Mouse (Mus musculus): ENCODE measurements around the gene Slc35f5. TPM values are rescaled to one million over a fixed set of nuclear protein-coding genes. Genes with fewer than 3 reads are reported as not detected.
A peak's percentile ranks its signal among the peaks of the same experiment; 100 is the strongest.
"Not testable (repeated sequence)": the region's sequence is repeated elsewhere in the genome, so short reads cannot be mapped to it uniquely, and the experiment has no call there.

Slc35f5 gene
- total RNA-seq (2021) = 100 to 1,000 TPM; 119 to 131 TPM

DNA sequence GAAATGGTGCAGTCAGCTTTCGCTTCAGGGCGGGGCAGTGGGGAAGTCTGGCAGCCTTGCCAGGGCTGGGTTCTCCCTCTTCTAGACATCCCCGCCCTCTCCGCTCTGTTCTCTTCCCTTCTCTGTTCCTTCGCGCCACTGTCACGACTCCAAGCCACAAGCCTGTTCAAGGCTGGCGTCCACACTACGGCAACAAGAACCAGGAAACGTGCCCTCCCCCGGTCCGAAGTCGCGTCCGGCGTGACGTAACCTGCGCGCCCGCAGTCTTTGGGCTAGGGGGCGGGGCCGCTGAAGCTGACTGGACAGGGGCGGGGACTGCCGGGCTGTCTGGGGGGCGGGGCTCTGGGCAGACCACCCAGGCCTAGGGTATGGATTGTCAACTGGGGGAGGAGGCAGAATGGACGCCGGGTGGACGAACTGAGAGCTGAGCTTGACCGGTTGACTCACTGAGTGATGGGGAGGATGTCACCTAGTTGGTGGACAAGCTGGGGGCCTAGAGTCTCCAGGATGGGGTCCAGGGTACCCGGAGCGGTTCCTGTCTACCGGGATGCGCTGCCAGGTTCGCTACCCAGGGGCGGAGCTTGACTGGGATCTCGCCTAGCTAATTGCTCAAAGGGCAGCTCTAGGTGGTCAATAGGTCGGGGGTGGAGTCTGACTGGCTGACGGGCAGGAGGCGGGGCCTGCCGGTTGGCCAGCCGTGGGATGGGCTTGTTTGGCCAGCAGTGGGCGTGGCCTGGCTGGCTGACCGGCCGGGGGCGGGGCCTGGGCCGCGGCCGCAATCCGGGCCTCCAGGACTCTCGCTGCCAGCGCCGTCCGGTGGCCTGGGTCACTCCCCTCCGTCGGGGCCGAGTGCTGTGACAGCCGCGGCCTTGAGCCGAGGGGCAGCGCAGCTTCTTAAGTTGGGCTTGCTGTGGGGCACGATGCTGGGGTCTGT lies at the start of gene Slc35f5:
Slc35f5 (plus strand) TSS at position 337 of the 934 bp plus-strand sequence.
- peak; percentile 96 for DNase-seq (ENCODE audit: low spot score)
- intact Hi-C loops (cut with DNase I) = loop anchor here (2.0 kb wide), 1 partner anchor 126 kb away; the partner anchor contains the start of gene Actr3

DNA sequence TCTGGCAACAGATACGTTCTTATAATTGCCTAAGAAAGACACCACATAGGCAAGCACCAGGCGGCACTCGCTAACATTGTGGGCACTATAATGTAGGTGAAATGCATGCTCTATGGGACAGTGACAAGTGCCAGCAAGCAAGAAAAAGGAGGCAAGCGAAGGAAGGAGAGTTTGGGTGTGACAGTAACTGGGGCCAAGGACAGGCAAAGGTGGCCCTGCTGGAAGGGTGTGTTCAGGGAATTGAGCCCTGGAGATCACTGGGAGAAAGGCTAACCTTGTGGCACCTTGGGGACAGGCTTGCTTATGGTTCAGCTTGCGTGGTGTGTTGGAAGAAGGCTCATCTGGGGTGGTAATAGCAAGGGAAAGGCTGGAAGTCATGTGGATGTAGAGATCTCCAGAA lies 45.7 kb upstream of the Slc35f5 start:
- intact Hi-C loops (cut with DNase I) = no loop called here

DNA sequence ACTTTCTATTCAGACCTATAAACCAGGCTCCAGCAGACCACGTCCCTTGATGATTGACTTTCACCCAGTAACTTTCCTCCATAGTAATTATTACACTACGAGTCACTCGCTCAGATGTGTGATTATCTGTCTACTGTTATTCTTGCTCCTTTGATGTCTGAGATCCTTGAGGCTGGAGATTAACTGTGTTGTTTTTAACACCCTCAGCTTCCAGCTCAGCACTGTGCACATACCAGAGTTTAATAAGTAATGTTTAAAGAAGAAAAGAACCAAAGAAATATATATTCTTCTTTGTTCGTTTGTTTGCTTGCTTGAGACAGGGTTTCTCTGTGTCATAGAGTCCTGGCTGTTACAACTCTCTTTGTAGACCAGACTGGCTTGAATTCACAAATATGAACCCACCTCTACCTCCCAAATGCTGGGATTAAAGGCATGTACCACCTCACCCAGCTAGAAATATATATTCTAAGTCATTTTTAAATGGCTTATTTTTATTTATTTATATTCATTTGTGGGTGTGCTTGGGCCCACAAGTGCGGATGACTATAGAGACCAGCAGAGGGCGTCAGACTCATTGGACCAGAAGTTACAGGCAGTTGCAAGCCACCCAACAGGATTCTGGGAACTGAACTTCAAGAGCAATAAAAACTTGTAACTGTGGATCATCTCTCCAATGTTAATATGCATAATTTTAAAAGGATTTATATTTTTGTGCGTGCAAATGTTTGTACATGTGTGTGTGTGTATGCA lies 43.3 kb upstream of the Slc35f5 start:
- no peak for DNase-seq (ENCODE audit: low spot score)
- intact Hi-C loops (cut with DNase I) = no loop called here

More for the DNA sequence above, 45.7 kb upstream of the Slc35f5 start:
- DNase-seq (ENCODE audit: low spot score) = no peak

DNA sequence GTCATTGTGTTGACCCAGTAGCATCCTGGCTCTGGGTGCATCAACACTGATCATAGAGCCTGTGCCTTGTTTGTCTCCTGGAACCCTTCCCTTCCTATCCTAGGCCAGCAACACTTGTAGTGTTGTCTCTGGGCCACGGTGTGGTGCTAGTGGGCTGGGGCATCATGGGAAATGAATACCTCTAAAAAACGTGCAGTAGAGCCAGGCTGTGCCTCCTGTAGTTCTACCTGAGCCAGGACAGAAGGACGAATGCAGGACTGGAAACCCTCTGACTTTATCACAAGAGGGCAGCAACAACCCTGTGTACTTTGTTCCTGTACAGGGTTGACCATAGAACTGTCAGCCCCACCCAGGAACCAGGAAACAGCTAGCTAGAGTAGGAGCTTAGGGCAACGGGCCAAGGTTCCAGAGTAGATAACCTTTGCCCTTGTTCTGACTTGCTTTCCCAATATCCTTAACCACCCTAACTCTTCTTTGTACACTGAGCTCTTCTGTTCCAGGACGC lies 41.2 kb upstream of the Slc35f5 start:
- DNase-seq (ENCODE audit: low spot score) = peak; percentile 37
- intact Hi-C loops (cut with DNase I) = no loop called here

DNA sequence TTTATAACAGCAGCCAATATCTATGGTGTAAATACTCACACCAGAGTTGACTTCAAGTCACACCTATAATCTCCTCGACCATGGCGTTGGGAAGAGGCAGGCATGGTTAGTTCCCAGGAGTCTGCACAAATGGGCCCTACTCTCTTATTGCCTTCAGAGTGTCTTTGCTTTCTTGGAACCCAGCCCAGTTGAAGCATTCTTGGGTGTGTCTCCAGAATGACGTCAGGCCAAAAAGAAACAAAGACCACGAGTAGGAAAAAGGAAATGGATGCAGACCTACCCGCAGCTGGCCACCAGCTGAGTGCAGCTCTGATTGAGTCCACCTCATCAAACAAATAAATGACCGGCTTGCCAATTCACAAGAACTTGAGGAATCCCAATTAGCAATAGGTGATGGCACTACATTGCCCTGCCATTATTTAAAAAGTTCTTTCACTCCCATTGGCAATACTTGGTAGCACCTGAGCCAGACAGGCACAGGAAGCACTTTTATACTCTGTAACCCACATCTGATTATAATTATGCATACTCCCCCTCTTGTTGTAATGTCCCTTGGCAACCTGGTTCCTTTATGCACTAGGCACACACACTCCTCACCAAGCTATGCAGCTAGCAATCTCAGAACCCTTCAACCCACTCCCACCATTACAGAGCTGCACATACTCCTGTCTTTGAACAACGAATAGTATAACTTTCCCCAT lies 34.3 kb upstream of the Slc35f5 start:
- peak; percentile 20 for DNase-seq (ENCODE audit: low spot score)
- intact Hi-C loops (cut with DNase I) = loop anchor here (2.0 kb wide), 1 partner anchor 33 kb away; no protein-coding TSS in a partner anchor

DNA sequence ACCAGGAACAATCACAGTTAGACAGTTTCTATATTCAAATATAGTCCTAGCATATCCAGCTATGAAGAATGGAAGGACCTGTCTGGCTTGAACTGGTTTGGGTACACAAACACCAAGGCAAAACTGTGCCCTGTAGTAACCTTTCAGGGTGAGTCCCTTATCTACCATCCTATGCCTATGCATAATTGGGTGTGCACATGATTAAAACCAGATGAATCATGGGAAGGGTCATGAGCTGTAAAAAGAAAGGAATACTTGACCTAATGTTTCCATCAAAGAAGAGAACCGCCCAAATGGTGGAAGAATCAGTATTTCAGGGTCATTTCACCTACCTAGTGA lies 33.8 kb upstream of the Slc35f5 start:
- intact Hi-C loops (cut with DNase I) = loop anchor here (2.0 kb wide), 1 partner anchor 32 kb away; no protein-coding TSS in a partner anchor
- DNase-seq (ENCODE audit: low spot score) = no peak

DNA sequence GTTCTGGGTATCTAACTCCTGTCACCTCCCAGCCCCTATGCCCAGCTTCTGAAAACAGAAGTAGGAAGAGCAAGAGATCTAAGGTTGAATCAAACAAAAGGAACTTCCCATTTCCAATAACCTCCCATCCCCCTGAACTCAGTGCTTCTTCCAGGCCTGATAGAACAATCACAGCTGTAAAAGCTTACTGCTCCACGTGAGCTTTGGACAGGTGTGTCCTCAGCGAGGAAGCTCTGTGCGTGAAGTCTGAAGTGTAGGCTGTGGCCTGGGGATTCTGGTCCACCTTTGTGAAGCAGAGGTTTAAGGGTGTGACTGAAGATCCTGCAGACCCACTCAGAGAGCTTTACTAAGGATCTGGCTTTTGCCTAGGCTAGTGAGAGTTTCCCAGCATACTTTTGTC lies 33.0 kb upstream of the Slc35f5 start:
- DNase-seq (ENCODE audit: low spot score) = no peak
- intact Hi-C loops (cut with DNase I) = loop anchor here (2.0 kb wide), 1 partner anchor 31 kb away; no protein-coding TSS in a partner anchor

DNA sequence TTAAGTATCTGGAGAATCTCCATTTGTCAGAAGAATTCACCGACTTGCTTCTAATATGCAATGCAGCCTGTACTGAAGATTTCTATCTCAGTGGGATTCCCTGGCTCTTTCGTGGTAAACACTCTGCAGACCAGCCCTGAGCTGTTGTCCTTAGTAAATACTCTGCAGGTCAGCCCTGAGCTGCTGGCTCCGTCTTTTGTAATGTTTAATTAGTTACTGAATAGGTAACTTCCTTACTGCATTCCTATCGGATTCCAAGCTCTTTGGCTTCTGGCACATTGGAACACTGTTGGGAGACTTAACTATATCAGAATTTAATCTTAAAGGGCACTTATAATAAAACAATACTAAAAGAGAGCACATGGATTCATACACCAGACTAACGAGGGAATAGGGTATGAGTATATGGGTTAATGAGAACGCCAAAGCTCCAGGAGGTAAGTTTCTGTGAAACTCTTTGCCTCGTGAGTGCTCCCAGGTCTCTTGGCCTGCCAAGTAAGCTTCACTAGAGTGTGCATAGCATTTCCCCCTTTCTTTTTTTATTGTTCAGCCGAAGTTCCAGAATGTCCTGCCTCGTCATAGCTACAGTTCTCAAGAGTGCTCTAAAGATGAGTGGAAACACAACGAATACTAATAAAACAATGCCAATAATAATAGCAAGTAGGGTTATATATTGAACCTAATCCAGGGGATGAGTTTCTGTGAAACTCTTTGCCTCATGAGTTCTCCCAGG lies 27.0 kb upstream of the Slc35f5 start:
- DNase-seq (ENCODE audit: low spot score); intact Hi-C loops (cut with DNase I): not testable (repeated sequence)

DNA sequence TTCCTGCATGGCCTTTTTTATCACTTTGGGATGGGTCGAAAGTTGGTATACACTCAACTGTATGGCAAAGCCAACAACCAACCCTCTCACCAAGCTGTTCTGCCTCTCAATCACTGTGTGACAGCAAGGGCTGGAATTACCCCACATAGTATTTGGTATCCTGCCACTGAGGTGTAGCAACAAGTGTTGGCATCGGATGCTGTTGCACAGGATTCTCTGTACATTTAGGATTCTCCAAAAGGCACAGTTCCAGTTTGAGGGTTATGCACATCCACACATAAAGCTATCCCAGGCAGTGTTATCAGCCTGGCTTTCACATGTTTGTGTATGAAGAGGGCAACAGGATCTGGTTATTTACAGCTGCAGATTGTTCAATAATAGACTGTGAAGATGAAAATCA lies 23.3 kb upstream of the Slc35f5 start:
- intact Hi-C loops (cut with DNase I) = no loop called here
- no peak for DNase-seq (ENCODE audit: low spot score)

DNA sequence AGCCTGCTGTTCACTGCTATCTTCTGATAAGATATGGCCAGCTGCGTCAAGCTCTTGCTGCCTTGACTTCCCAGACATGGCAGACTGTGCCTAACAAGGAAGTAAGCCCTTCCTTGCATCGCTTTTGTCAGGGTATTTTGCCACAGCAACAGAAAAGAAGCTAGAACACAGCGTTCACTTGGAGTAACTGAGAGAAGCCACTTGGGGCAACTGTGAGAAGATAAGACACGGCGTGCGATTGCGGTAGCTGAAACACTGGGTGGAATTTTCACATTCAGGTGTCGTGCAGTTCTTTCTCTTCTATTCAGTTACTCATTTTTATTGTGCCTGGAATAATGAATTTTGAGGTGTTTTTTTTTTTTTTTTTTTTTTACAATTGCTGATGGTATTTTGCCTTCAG lies 22.6 kb upstream of the Slc35f5 start:
- intact Hi-C loops (cut with DNase I) = no loop called here
- DNase-seq (ENCODE audit: low spot score) = no peak

DNA sequence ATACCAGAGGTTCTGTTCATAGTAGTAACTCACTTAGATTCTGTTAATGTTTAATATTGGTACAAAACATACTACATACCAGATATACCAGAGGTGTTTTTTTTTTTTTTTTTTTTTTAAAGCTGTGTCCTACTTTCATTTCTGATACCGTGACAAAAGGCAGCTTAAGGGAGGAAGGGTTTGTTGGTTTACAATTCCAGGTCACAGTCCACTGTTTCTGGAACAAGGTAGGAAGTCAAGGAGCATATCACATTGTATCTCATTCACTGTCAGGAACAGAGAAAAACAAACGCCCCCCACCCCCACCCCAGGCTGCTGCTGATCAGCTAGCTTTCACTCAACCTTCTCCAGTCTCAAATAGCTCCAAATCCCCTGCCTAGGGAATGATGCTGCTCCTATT lies 21.1 kb upstream of the Slc35f5 start:
- intact Hi-C loops (cut with DNase I) = no loop called here
- no peak for DNase-seq (ENCODE audit: low spot score)

DNA sequence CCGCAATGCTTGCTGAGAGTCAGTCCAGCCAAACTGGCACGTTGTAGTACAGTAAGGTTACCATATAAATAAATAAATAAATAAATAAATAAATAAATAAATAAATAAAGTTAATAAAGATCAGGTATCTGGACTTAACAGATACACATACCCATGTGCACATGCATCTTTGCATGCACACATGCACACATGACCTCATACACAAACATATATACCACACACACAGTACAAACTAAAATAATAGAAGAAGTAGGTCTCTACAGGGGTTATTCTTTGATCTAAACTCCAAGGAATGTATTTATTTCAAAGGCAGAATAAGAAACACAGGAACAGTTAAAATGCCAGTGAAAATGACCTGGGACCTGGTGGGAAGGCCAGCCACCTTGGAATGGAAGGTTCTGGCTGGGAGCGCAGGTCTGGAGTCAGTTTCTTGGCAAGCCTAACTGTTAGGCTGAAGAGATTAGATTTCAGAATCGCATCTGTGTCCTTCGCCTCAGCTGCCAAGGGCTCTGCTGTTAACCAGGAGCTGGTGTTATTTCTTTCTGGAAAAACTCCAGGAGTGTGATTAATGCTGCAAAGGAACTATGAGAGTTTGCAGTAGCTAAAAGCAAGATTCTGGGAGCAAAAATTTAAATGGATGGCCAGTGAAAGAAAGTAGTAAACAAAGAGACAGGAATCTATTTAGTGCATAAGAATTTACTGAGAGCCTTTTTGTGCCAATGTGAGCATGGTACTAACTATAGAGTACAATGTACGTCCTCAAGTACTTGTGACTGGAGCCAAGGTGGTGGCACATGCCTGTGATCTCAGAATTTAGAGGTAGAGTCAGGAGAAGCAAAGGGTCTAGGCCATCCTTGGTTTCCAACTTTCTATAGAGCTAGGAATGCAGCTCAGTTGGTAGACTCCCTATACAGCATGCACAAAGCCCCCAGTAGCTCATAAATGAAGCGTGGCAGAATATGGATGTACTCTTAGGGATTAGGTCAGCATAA lies 18.1 kb upstream of the Slc35f5 start:
- intact Hi-C loops (cut with DNase I) = no loop called here

DNA sequence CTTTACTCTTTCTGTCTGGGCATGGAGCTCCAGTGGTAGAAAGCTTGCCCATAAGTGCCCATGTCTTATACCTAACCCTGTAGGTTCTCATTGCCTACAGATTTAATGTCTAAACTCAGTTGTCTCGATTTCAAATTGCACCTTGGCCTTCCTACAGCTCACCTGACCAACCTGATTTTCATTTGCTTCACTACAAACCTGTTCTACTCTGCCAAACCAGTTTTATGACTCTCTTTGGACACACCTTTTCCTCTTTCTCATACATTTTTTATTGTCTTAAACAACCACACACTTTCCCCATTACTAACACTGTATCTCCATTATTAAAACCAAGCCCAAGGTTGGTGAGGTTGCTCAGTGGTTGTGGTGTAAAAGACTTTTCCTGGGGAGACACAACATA lies 10.5 kb upstream of the Slc35f5 start:
- intact Hi-C loops (cut with DNase I) = no loop called here
- DNase-seq (ENCODE audit: low spot score) = no peak

More for the DNA sequence above, 18.1 kb upstream of the Slc35f5 start:
- DNase-seq (ENCODE audit: low spot score) = peak; percentile 49

DNA sequence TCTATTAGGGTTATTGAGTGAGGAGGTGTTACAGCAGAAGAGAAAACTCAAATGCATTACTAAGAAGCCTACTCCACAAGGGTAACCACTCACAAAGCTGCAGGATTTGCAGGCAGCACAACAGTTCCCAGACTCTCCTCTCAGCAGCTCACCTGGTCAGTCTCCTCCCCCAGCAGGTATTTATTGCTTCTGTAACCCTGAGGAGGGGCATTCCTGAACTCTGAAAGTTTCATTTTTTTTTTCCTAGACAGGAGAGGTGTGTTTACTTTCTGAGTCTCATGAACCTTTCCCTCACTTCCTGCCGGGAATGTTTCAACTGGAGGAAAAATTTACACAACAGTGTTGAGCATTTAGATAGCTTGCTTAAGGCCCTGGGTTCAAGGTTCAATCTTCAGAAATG lies 10.0 kb upstream of the Slc35f5 start:
- intact Hi-C loops (cut with DNase I) = no loop called here

DNA sequence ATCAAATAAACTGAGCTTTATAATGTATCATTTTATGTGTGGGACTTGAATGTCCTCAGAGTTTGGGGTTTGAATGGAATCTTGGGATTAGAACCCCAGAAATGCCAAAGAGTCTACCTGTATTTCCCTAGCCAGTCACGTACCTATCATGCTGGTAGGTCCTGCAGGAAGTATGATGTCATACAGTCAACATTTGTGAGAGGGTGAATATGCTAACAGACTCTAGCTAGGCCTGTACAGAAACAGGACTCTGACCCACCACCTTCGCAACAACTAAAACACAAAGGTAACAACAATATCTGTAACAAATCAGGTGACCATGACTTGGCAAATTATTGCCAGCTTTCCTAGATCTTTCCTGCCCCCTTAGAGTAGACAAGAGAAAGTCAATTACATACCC lies 8.8 kb upstream of the Slc35f5 start:
- intact Hi-C loops (cut with DNase I) = no loop called here
- no peak for DNase-seq (ENCODE audit: low spot score)

More for the DNA sequence above, 10.0 kb upstream of the Slc35f5 start:
- DNase-seq (ENCODE audit: low spot score) = no peak

DNA sequence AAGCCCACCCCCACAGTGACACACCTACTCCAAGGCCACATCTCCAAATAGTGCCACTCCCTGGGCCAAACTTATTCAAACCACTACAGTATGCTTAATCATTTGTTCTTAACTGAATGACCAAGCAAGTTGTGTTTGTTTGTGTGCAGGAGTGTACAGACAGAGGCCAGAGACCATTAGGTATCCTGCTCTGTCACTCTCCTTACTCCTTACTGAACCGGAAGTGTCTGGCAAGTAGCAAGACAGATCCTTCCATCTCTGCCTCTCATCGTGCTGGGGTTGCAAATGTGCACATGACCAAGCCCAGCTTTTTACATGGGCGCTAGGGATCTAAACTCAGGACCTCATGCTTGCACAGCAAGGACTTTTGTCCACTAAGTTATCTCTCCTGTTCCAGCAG lies 1.1 kb upstream of the Slc35f5 start:
- no peak for DNase-seq (ENCODE audit: low spot score)
- intact Hi-C loops (cut with DNase I) = loop anchor here (2.0 kb wide), 1 partner anchor 32 kb away; no protein-coding TSS in a partner anchor

DNA sequence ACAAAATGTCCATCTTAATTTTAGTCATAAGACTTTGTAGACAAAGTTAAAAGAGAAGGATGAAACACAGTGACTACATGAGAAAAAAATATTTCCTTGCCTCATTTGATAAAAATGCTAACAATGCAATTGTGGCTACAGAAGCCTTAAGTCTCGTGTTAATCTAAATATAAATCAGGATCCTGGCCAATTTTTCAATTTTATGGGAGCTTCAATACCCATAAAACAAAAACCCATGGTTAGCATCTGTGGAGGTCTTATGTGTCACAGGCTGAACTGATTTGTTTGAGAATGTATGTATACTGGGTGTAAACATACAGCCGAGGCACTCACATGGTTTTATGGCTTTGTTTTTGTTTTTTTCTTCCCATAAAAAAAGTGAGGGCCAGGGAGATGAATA lies 674 bp upstream of the Slc35f5 start:
- DNase-seq (ENCODE audit: low spot score) = no peak
- intact Hi-C loops (cut with DNase I) = loop anchor here (2.0 kb wide), 2 partner anchors 33 to 125 kb away; partner anchors contain the start of gene Actr3

DNA sequence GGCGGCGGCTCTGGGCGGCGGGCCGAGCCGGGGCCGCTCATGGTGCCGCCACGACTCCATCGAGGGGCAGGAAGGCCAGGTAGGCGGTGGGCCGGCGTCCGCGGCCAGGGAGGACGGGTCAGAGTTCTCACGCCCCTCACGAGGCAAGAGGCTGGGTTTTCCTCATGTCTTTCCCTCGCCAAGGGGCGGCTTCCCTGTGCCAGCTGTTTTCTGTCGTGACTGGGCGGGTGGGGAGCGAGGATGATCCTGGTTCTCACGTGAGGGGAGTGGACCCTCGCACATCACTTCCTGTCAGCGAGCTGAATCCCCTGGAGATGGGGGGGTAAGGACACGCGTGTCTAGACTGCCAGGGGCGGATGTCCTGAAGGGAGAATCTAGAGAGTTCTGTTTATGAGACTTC lies 811 bp downstream of the Slc35f5 start:
- intact Hi-C loops (cut with DNase I) = loop anchor here (2.0 kb wide), 1 partner anchor 126 kb away; the partner anchor contains the start of gene Actr3
- peak; percentile 53 for DNase-seq (ENCODE audit: low spot score)

All from heart, postnatal 25 days (tissue).